Mouse (Mus musculus) small intestine, adult 2 months (tissue): ENCODE measurements around the gene Isoc2a.

Source experiments
- CTCF ChIP-seq: fragments of 200-500 bp; IDR thresholded peaks from 2 replicates; pipeline ENCODE4 v1.5.1; 2012; ENCODE audit warnings: low read depth, mild to moderate bottlenecking, control low read depth, inconsistent platforms, low read length, moderate library complexity, mixed read lengths; ENCODE audit not compliant: insufficient replicate concordance, insufficient read length; ENCODE audit errors: extremely low read depth
- POLR2A ChIP-seq: fragments of 200-500 bp; IDR thresholded peaks from 2 replicates; pipeline ENCODE4 v1.6.1; 2012; ENCODE audit warnings: low read depth, mild to moderate bottlenecking, control low read depth, inconsistent platforms, low read length, moderate library complexity

DNA sequence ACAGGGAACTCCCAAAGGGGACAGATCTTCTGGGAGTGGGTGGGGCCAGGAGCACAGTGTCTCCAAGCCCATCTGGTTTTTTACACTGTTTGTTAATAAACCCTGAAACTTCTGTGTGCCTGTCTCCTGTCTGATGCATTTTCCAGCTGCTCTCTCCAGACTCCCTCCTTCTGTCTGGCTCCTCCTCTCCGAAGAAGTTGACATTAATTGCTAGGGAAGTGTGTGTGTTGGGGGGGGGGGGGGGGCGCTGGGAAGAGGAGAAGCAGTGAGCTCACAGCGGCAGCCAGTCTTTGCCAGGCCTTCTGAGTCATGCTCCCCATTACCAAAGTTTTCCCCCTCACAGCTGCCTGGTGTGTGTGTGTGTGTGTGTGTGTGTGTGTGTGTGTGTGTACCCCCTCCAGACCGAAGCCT is 47.9 kb downstream of the Isoc2a start:
- TF ChIP-seq CTCF (no peak), POLR2A (no peak)
